Mouse (Mus musculus) midbrain, embryonic 16.5 days (tissue): Measurements from ENCODE around the gene Exoc5. TPM values are rescaled to one million over a fixed set of nuclear protein-coding genes. Genes with fewer than 3 reads are reported as not detected.

Source experiments
- ATAC-seq: fragments of 200-750 bp; cut with Nextera tagmentation; 2 replicates; pipeline ENCODE4 v1.8.0; 2017; ENCODE audit warnings: moderate TSS enrichment
- H3K27ac ChIP-seq: fragments of 300-500 bp; sonication (generic); 2 replicates; pipeline ENCODE4 v1.5.1; 2014; ENCODE audit warnings: mild to moderate bottlenecking, low read length, mixed read lengths
- H3K27me3 ChIP-seq: fragments of 300-500 bp; sonication (generic); 2 replicates; pipeline ENCODE4 v1.6.1; 2014; ENCODE audit warnings: low read depth, low read length, mixed read lengths; ENCODE audit not compliant: control insufficient read depth, insufficient read depth
- H3K36me3 ChIP-seq: fragments of 300-500 bp; sonication (generic); 2 replicates; pipeline ENCODE4 v1.6.1; 2014; ENCODE audit warnings: mild to moderate bottlenecking, low read length, moderate library complexity, mixed read lengths; ENCODE audit not compliant: control insufficient read depth, insufficient read depth
- H3K4me1 ChIP-seq: fragments of 300-500 bp; sonication (generic); 2 replicates; pipeline ENCODE4 v1.6.1; 2014; ENCODE audit warnings: mild to moderate bottlenecking, low read length, mixed read lengths; ENCODE audit not compliant: control insufficient read depth, insufficient read depth
- H3K4me2 ChIP-seq: fragments of 300-500 bp; sonication (generic); 2 replicates; pipeline ENCODE4 v1.6.1; 2014; ENCODE audit warnings: mild to moderate bottlenecking, low read length, mixed read lengths
- H3K4me3 ChIP-seq: fragments of 300-500 bp; sonication (generic); 2 replicates; pipeline ENCODE4 v1.5.1; 2014; ENCODE audit warnings: low read depth, mild to moderate bottlenecking, low read length, moderate library complexity, mixed read lengths
- H3K9ac ChIP-seq: fragments of 300-500 bp; sonication (generic); 2 replicates; pipeline ENCODE4 v1.6.1; 2014; ENCODE audit warnings: low read depth, low read length, mixed read lengths
- H3K9me3 ChIP-seq: fragments of 300-500 bp; sonication (generic); replicated peaks from 2 replicates; pipeline ENCODE4 v1.6.1; 2014; ENCODE audit warnings: mild to moderate bottlenecking, low read length, mixed read lengths; ENCODE audit not compliant: control insufficient read depth, poor library complexity, severe bottlenecking
- WGBS: fragments of 180-500 bp; shearing (Covaris S2); extraction: QIAGEN DNeasy Blood & Tissue Kit; methylation state at CpG from one replicate; pipeline ENCODE4 v1.1.7; 2014; 5-methylcytosine and 5-hydroxymethylcytosine counted together
- polyA plus RNA-seq: library from polyadenylated mRNA; unstranded; fragments of >200 nt; fragmentation: Nextera tagmentation; extraction: Ambion mirVana; gene quantifications from 2 replicates; pipeline ENCODE4 v1.2.1, GENCODE M21; 2015

The Exoc5 gene
- polyA plus RNA-seq, 1 experiment from 2014 or later, result 66.8 TPM

DNA sequence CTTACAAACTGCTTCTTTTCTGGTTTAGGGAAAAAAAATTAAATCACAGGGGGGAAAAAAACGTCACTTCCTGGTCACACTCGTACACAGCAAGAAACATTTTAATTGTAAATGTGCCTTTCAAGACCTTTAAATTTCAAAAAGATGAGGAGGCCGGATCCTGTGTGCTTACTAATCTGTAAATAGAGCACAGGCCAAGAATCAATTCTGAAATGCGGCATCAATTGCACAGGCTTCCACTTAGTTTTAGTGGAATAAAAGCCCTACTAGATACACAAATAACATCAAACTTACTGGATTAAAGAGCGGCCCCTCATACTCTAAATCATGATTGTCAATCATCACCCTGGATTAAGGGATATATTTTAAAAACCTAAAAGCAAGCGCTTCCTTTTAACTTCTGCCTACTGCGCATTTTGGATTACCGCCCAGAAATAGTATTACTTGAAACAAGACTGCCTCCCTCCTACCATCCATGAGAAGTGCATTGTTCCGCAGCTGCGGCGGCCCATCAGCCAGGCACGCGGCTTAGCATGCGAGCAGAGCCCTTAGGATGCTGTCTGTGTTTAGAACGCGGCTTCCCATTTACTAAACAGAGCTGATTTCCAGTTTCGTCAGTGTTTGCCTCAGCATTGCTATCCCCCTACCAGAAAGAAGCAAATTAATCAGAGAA lies 75.8 kb downstream of the Exoc5 start:
- H3K27me3 ChIP-seq, result no peaks in the 10 kb centered on the region; the same call in 1 of the 2 replicates
- H3K9ac ChIP-seq, result no peak overlapping the region
- 2% methylated on average over 17 of the region's 17 CpGs for WGBS
- peaks cover 16% of the 10 kb centered on the region for H3K4me1 ChIP-seq
- ATAC-seq, result peak; percentile 95
- no peaks in the 10 kb centered on the region; the same call in 1 of the 2 replicates for H3K9me3 ChIP-seq
- peak overlapping the region; percentile 56 for H3K27ac ChIP-seq
- H3K4me2 ChIP-seq, result peak overlapping the region; percentile 51
- H3K36me3 ChIP-seq, result no peaks in the 10 kb centered on the region
- peak overlapping the region; percentile 6; the same call in 1 of the 2 replicates for H3K4me3 ChIP-seq

DNA sequence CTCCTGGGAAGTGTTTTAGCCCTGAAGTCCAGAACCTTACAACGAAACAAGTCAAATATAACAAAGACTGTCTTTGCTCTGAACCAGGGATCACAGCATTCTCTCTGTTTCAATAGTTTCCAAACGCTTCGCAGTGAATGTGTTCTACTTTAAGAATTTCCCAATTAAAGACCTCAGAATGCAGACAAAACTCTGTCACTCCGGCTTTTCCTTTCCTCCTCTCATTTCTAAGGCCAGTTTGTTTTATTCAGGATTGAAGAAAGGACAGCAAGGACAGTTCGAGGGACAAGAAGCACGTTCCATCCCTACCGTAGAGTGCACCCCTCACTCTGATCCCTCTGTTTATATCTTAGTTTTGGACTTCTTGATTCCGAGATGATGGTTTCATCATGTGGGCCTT lies 76.6 kb downstream of the Exoc5 start:
- WGBS, result 24% methylated on average over 8 of the region's 8 CpGs
- Histone ChIP-seq H3K36me3 (no peaks in the 10 kb centered on the region), H3K4me1 (peaks cover 16% of the 10 kb centered on the region), H3K27me3 (no peaks in the 10 kb centered on the region; the same call in 1 of the 2 replicates), H3K4me3 (no peak overlapping the region), H3K27ac (peak overlapping the region; percentile 6; the same call in 1 of the 2 replicates), H3K9ac (no peak overlapping the region), H3K9me3 (no peaks in the 10 kb centered on the region), H3K4me2 (no peak overlapping the region)
- no peak for ATAC-seq

DNA sequence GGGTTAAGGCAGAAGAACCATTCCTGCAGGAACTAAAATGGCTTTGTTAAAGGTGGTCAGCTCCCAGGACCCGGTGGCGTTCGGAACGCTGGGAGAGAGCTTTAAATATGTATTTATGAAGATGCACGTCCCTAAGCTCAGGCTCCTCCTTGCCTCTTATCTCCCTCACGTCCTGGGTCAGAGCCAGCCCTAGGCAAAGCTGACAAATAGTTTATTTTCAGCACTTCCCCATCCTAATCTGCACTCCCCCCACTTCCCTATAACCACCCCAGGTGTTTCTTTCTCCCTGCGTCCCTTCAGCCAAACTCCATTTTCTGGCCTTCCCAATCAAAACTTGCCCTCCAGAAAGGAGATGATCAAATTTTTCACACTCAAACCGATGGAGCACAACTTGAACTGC lies 80.2 kb downstream of the Exoc5 start:
- 59% methylated on average over 8 of the region's 8 CpGs for WGBS
- no peak for ATAC-seq
- H3K27ac ChIP-seq, result no peak overlapping the region
- H3K27me3 ChIP-seq, result peaks cover 2% of the 10 kb centered on the region
- peaks cover 10% of the 10 kb centered on the region for H3K4me1 ChIP-seq
- no peak overlapping the region for H3K4me3 ChIP-seq
- H3K4me2 ChIP-seq, result no peak overlapping the region
- H3K9me3 ChIP-seq, result no peaks in the 10 kb centered on the region
- H3K36me3 ChIP-seq, result no peaks in the 10 kb centered on the region
- H3K9ac ChIP-seq, result no peak overlapping the region

DNA sequence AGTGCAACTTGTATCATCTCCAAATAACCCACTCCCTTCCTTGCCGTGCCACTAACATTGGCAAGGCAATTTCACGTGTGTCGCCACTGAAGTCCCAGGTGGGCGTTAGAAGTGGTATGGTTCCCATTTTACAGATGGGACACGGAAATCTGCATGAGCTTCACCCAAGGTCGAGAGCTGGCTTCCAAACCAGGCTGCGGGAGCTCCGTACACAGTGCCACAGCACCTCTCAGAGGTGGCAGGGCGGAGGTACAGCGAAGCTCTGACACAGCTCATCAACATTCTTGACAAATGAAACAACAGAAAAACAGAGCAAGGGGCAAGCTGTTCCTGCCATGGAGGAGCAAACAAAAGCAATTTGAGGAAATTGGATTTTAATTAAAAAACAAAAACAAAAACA lies 80.8 kb downstream of the Exoc5 start:
- H3K4me1 ChIP-seq, result peaks cover 7% of the 10 kb centered on the region
- H3K36me3 ChIP-seq, result no peaks in the 10 kb centered on the region
- no peaks in the 10 kb centered on the region for H3K9me3 ChIP-seq
- no peak overlapping the region for H3K27ac ChIP-seq
- no peak overlapping the region for H3K9ac ChIP-seq
- no peak overlapping the region for H3K4me2 ChIP-seq
- no peak overlapping the region for H3K4me3 ChIP-seq
- 36% methylated on average over 10 of the region's 10 CpGs for WGBS
- ATAC-seq, result 0 out of 2 replicates have a peak, but pooled peaks have one; percentile 69
- H3K27me3 ChIP-seq, result peaks cover 2% of the 10 kb centered on the region

DNA sequence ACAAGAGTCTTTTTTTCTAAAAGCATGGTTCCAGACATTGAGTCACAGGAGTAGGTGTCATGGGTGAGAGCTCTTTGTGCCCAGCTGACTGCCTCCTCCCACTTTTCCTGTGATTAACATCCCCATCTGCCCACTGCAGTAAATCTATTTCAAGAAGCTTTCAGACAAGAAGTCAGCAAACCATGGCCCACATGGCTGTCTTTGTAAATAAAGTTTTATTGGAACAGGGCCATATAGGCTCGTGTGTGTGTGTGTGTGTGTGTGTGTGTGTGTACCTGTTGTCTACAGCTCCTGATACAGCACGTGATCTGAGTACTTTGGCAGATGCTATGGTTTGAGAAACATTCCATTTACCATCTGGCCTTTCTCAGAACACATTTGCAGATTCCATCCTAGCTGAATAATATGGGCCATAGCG lies 87.5 kb downstream of the Exoc5 start:
- ATAC-seq, result no peak
- no peaks in the 10 kb centered on the region for H3K4me1 ChIP-seq
- no peak overlapping the region for H3K9ac ChIP-seq
- no peaks in the 10 kb centered on the region for H3K36me3 ChIP-seq
- no peaks in the 10 kb centered on the region for H3K9me3 ChIP-seq
- no peak overlapping the region for H3K4me3 ChIP-seq
- no peak overlapping the region for H3K4me2 ChIP-seq
- H3K27me3 ChIP-seq, result peaks cover 1% of the 10 kb centered on the region
- no peak overlapping the region for H3K27ac ChIP-seq
- WGBS, result 78% methylated on average over 3 of the region's 3 CpGs

DNA sequence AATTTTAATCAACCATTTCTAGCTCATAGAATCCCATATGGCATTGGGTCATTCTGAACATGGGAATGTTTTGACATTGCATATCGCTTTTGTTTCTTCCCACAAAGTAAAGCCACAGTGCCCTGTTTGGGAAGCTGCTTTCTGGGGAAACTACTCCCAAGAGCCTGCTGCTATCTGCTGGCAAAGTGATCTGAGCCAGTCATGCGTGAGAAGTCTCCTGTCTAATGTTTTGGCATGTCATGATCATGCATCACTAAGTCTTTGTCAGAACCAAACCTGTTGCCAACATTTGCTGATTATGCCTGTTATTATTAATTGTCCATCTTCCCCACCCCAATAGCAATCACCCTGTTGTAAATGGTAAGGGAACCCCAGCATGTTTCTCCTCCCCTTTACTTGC lies 94.9 kb downstream of the Exoc5 start:
- Histone ChIP-seq H3K9ac (no peak overlapping the region), H3K27me3 (no peaks in the 10 kb centered on the region), H3K27ac (no peak overlapping the region), H3K4me1 (no peaks in the 10 kb centered on the region), H3K9me3 (no peaks in the 10 kb centered on the region), H3K4me2 (no peak overlapping the region), H3K4me3 (no peak overlapping the region), H3K36me3 (no peaks in the 10 kb centered on the region)
- no peak for ATAC-seq
- WGBS, result 92% methylated on average over 2 of the region's 2 CpGs

DNA sequence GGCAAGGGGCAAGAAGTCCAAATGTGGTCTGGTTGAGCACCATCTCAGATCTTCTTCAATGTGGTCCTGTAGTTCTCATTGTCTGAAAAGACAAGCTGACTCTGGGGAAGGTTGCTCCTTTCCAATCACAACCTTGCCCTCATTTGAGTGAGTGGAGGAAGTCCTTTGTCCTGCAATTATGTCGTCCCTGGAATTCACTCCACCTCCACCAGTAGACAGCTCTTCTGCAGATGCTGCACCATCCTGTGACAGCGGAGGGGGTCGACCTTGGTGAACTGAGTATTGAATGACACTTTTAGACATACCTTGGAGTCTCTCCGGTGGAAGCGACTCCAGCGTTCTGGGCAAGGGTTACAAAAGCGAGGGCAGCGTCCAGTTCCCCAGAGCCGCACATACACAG lies 97.8 kb downstream of the Exoc5 start:
- H3K4me1 ChIP-seq, result no peaks in the 10 kb centered on the region
- ATAC-seq, result no peak
- no peaks in the 10 kb centered on the region for H3K9me3 ChIP-seq
- no peaks in the 10 kb centered on the region for H3K27me3 ChIP-seq
- 88% methylated on average over 9 of the region's 9 CpGs for WGBS
- no peaks in the 10 kb centered on the region for H3K36me3 ChIP-seq
- no peak overlapping the region for H3K4me2 ChIP-seq
- no peak overlapping the region for H3K4me3 ChIP-seq
- H3K9ac ChIP-seq, result no peak overlapping the region
- no peak overlapping the region for H3K27ac ChIP-seq

Other genes with a start within 250 kb of the Exoc5 start
- 20.8 and 22.0 TPM in 2 replicates for gene Ap5m1, start 556 bp downstream of the Exoc5 start, polyA plus RNA-seq
- gene Naa30, start 105.6 kb upstream of the Exoc5 start, polyA plus RNA-seq, result 12.2 and 12.4 TPM in 2 replicates
- 0.06 and 0.08 TPM in 2 replicates for gene ccdc198, start 178.8 kb upstream of the Exoc5 start, polyA plus RNA-seq